Mouse (Mus musculus) heart, embryonic 16.5 days (tissue): Measurements from ENCODE around the gene Ugt1a2. TPM values are rescaled to one million over a fixed set of nuclear protein-coding genes. Genes with fewer than 3 reads are reported as not detected.

Source experiments
- ATAC-seq: fragments of 200-750 bp; cut with Nextera tagmentation; replicated peaks from 2 replicates; pipeline ENCODE4 v1.8.0; 2017; ENCODE audit warnings: moderate number of reproducible peaks; ENCODE audit not compliant: insufficient read depth, low FRiP score; ENCODE audit errors: extremely low read depth
- H3K27ac ChIP-seq: fragments of 300-500 bp; sonication (generic); 2 replicates; pipeline ENCODE4 v1.5.1; 2014; ENCODE audit warnings: mild to moderate bottlenecking, low read length, control low read depth, moderate library complexity
- H3K27me3 ChIP-seq: fragments of 300-500 bp; sonication (generic); 2 replicates; pipeline ENCODE4 v1.6.1; 2014; ENCODE audit warnings: low read length, mixed read lengths; ENCODE audit not compliant: control insufficient read depth, insufficient read depth
- H3K36me3 ChIP-seq: fragments of 300-500 bp; sonication (generic); 2 replicates; pipeline ENCODE4 v1.6.1; 2014; ENCODE audit not compliant: control insufficient read depth, insufficient read depth
- H3K4me1 ChIP-seq: fragments of 300-500 bp; sonication (generic); 2 replicates; pipeline ENCODE4 v1.6.1; 2014; ENCODE audit warnings: low read length, mixed read lengths; ENCODE audit not compliant: control insufficient read depth, insufficient read depth
- H3K4me2 ChIP-seq: fragments of 300-500 bp; sonication (generic); 2 replicates; pipeline ENCODE4 v1.6.1; 2014; ENCODE audit warnings: low read depth, mild to moderate bottlenecking, control low read depth, low read length
- H3K4me3 ChIP-seq: fragments of 300-500 bp; sonication (generic); 2 replicates; pipeline ENCODE4 v1.5.1; 2014; ENCODE audit warnings: mild to moderate bottlenecking, control low read depth, low read length
- H3K9ac ChIP-seq: fragments of 300-500 bp; sonication (generic); 2 replicates; pipeline ENCODE4 v1.6.1; 2014; ENCODE audit warnings: low read length, control low read depth
- H3K9me3 ChIP-seq: fragments of 300-500 bp; sonication (generic); replicated peaks from 2 replicates; pipeline ENCODE4 v1.6.1; 2016; ENCODE audit warnings: low read length; ENCODE audit not compliant: control insufficient read depth
- WGBS: fragments of 180-500 bp; shearing (Covaris S2); extraction: QIAGEN DNeasy Blood & Tissue Kit; methylation state at CpG from one replicate; pipeline ENCODE4 v1.1.7; 2014; 5-methylcytosine and 5-hydroxymethylcytosine counted together
- polyA plus RNA-seq: library from polyadenylated mRNA; unstranded; fragments of >200 nt; fragmentation: Nextera tagmentation; extraction: Ambion mirVana; gene quantifications from 2 replicates; pipeline ENCODE4 v1.2.1, GENCODE M21; 2015

The Ugt1a2 gene
- polyA plus RNA-seq, 1 experiment from 2014 or later = not detected

GRCm38 (mm10) chr1:88199996-88200395 is 405 bp upstream of the Ugt1a2 start:
- no peak for ATAC-seq
- no peak overlapping the region for H3K4me3 ChIP-seq
- H3K9me3 ChIP-seq = peaks cover 2% of the 10 kb centered on the region; the same call in 1 of the 2 replicates
- H3K27me3 ChIP-seq = no peaks in the 10 kb centered on the region
- H3K27ac ChIP-seq = no peak overlapping the region
- H3K4me2 ChIP-seq = no peak overlapping the region
- WGBS = 55% methylated on average over 2 of the region's 2 CpGs
- no peaks in the 10 kb centered on the region; the same call in 1 of the 2 replicates for H3K4me1 ChIP-seq
- H3K9ac ChIP-seq = no peak overlapping the region
- H3K36me3 ChIP-seq = no peaks in the 10 kb centered on the region

DNA sequence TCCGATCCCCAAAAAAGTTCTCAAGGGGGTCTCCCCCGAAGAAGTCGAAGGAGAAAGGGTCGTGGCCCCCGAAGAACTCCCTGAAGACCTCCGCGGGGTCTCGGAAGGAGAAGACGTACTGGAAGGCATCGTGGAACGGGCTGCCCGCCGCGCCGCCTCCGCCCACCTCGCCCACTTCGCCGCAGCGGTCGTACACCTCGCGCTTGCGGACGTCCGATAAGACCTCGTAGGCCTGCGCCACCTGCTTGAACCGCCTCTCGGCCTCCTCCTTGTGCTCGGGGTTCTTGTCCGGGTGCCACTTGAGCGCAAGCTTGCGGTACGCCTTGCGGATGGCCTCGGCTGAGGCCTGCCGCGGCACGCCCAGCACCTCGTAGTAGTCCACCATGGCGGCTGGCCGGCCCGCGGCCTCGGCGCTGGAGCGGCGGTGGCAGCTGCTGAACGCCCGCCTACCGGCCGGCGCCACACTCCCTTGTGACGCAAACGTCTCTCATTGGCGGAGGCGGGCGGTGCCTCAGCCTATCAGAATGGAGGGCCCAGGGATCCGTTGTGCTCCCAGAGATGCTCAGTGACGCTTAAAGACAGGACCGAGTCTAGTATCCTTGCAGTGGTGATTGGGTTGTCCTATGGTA is 5.0 kb downstream of the Ugt1a2 start, which contains the start of gene Dnajb3:
Gene Dnajb3 (minus strand): TSS at position 489 of the 629 bp plus-strand sequence.
- peaks cover 2% of the 10 kb centered on the region; the same call in 1 of the 2 replicates for H3K4me1 ChIP-seq
- peak within 1 kb of the TSS; percentile 57 for H3K4me3 ChIP-seq
- peak within 1 kb of the TSS; percentile 78 for H3K4me2 ChIP-seq
- H3K36me3 ChIP-seq = no peaks in the 10 kb centered on the region
- H3K9ac ChIP-seq = peak within 1 kb of the TSS; percentile 80
- no peak within 1 kb of the TSS for H3K27ac ChIP-seq
- peak; percentile 99 for ATAC-seq
- 4% methylated on average over 62 of the region's 62 CpGs for WGBS
- H3K9me3 ChIP-seq = peaks cover 2% of the 10 kb centered on the region; the same call in 1 of the 2 replicates
- no peaks in the 10 kb centered on the region for H3K27me3 ChIP-seq

- Histone ChIP-seq H3K4me2 (no peak overlapping the region), H3K4me3 (no peak overlapping the region), H3K27ac (no peak overlapping the region), H3K36me3 (no peaks in the 10 kb centered on the region), H3K27me3 (no peaks in the 10 kb centered on the region), H3K4me1 (peaks cover 2% of the 10 kb centered on the region; the same call in 1 of the 2 replicates), H3K9ac (no peak overlapping the region), H3K9me3 (peaks cover 10% of the 10 kb centered on the region)
- WGBS = 50% methylated on average over 2 of the region's 2 CpGs
- no peak for ATAC-seq
Measured at GRCm38 (mm10) chr1:88206843-88207479, 6.6 kb downstream of the Ugt1a2 start.

DNA sequence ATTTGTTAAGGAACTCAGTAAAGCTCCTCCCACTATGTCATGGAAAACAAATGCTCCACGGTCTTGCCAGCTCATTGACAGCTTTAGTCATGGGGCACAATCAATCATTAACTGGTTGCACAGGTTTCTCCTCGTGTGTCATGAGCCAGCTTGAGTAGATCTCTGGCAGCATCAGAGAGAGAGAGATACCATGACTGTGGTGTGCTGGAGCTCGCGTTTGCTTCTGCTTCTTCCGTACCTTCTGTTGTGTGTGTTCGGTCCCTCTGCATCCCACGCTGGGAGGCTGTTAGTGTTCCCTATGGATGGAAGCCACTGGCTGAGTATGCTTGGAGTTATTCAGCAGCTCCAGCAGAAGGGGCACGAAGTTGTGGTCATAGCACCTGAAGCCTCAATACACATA is 11.4 kb downstream of the Ugt1a2 start, which contains the start of gene Ugt1a1:
Gene Ugt1a1 (plus strand): TSS at position 148 of the 400 bp plus-strand sequence.
- Histone ChIP-seq H3K9ac (no peak within 1 kb of the TSS), H3K4me2 (no peak within 1 kb of the TSS), H3K27ac (no peak within 1 kb of the TSS), H3K36me3 (no peaks in the 10 kb centered on the region), H3K4me1 (no peaks in the 10 kb centered on the region), H3K27me3 (no peaks in the 10 kb centered on the region), H3K4me3 (no peak within 1 kb of the TSS), H3K9me3 (peaks cover 50% of the 10 kb centered on the region)
- no peak for ATAC-seq
- 61% methylated on average over 8 of the region's 8 CpGs for WGBS

DNA sequence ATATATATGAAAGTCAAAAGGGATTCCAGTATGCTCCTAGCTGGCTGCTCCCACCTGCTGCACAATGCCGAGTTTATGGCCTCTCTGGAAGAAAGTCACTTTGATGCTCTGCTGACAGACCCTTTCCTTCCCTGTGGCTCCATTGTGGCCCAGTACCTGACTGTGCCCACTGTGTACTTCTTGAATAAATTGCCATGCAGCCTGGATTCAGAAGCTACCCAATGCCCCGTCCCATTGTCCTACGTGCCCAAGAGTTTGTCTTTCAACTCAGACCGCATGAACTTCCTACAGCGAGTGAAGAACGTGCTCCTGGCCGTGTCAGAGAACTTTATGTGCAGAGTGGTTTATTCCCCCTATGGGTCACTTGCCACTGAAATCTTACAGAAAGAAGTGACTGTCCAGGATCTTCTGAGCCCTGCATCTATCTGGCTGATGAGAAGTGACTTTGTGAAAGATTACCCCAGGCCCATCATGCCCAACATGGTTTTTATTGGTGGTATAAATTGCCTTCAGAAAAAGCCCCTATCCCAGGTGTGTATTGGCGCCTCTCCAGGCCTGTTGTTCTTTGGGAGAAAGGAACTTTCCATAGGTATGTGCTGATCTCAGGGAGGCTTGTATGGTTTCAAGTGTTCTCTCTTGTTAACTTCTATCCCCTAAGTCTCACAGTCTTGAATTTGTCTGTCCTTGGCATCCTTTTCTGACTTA is 12.1 kb downstream of the Ugt1a2 start:
- H3K4me3 ChIP-seq = no peak overlapping the region
- ATAC-seq = peak; percentile 5; the same call in 1 of the 2 replicates

GRCm38 (mm10) chr1:88213061-88213460 is 12.7 kb downstream of the Ugt1a2 start:
- Histone ChIP-seq H3K9ac (no peak overlapping the region), H3K27me3 (no peaks in the 10 kb centered on the region), H3K9me3 (peaks cover 59% of the 10 kb centered on the region), H3K27ac (no peak overlapping the region), H3K4me3 (no peak overlapping the region), H3K36me3 (no peaks in the 10 kb centered on the region), H3K4me2 (no peak overlapping the region), H3K4me1 (no peaks in the 10 kb centered on the region)
- WGBS = 68% methylated on average over 1 of the region's 1 CpGs
- no peak for ATAC-seq

More for the DNA sequence above, 12.1 kb downstream of the Ugt1a2 start:
- 55% methylated on average over 8 of the region's 8 CpGs for WGBS
- Histone ChIP-seq H3K4me2 (no peak overlapping the region), H3K9ac (no peak overlapping the region), H3K36me3 (no peaks in the 10 kb centered on the region), H3K27ac (no peak overlapping the region), H3K27me3 (no peaks in the 10 kb centered on the region), H3K4me1 (no peaks in the 10 kb centered on the region), H3K9me3 (peaks cover 57% of the 10 kb centered on the region)

- H3K9me3 ChIP-seq = peaks cover 59% of the 10 kb centered on the region
- no peaks in the 10 kb centered on the region for H3K27me3 ChIP-seq
- H3K9ac ChIP-seq = no peak overlapping the region
- no peak overlapping the region for H3K4me3 ChIP-seq
- ATAC-seq = peak; percentile 6; the same call in 1 of the 2 replicates
- H3K27ac ChIP-seq = no peak overlapping the region
- no peaks in the 10 kb centered on the region for H3K36me3 ChIP-seq
- no peak overlapping the region for H3K4me2 ChIP-seq
- WGBS = 67% methylated on average over 2 of the region's 2 CpGs
- H3K4me1 ChIP-seq = no peaks in the 10 kb centered on the region
Measured at GRCm38 (mm10) chr1:88213766-88214461, 13.5 kb downstream of the Ugt1a2 start.

- ATAC-seq = no peak
- Histone ChIP-seq H3K36me3 (no peaks in the 10 kb centered on the region), H3K4me1 (no peaks in the 10 kb centered on the region), H3K27ac (no peak overlapping the region), H3K4me3 (no peak overlapping the region), H3K4me2 (no peak overlapping the region), H3K9me3 (peaks cover 59% of the 10 kb centered on the region), H3K27me3 (no peaks in the 10 kb centered on the region), H3K9ac (no peak overlapping the region)
- 65% methylated on average over 2 of the region's 2 CpGs for WGBS
Measured at GRCm38 (mm10) chr1:88214462-88214952, 14.1 kb downstream of the Ugt1a2 start.
